Mouse (Mus musculus) kidney, postnatal 25 days (tissue): ENCODE data around the gene Olfr161.
"Not testable (repeated sequence)": the region's sequence is repeated elsewhere in the genome, so short reads cannot be mapped to it uniquely, and the experiment has no call there.

Source experiments
- DNase-seq, 2 experiments: peaks; one replicate each; pipeline ENCODE4 v3.0.0; 2021; ENCODE audit warnings: mixed read lengths in 2 of 2

The Olfr161 gene

GRCm38 (mm10) chr16:3590691-3591090 lies at the start of gene Olfr161:
Gene Olfr161 (plus strand): TSS chr16:3591042.
- DNase-seq, result no peak

- no peak for DNase-seq
Observed at GRCm38 (mm10) chr16:3563553-3563952, 27.3 kb upstream of the Olfr161 start.

GRCm38 (mm10) chr16:3577658-3578057 lies 13.2 kb upstream of the Olfr161 start:
- DNase-seq, result not testable (repeated sequence)

- not testable (repeated sequence) for DNase-seq
Observed at GRCm38 (mm10) chr16:3578227-3578848, 12.5 kb upstream of the Olfr161 start.

- not testable (repeated sequence) for DNase-seq
Observed at GRCm38 (mm10) chr16:3631376-3631775, 40.5 kb downstream of the Olfr161 start.

GRCm38 (mm10) chr16:3632572-3633361 lies 41.9 kb downstream of the Olfr161 start:
- DNase-seq, result not testable (repeated sequence)
